Mouse (Mus musculus) neural tube, embryonic 14.5 days (tissue): ENCODE results near the gene Actr6. TPM values are rescaled to one million over a fixed set of nuclear protein-coding genes. Genes with fewer than 3 reads are reported as not detected.
"Not testable (repeated sequence)": the region's sequence is repeated elsewhere in the genome, so short reads cannot be mapped to it uniquely, and the experiment has no call there.

ENCODE experiments used
- ATAC-seq: fragments of 200-750 bp; cut with Nextera tagmentation; 2 replicates; pipeline ENCODE4 v1.8.0; 2017; ENCODE audit warnings: low read depth, mild to moderate bottlenecking, moderate TSS enrichment, moderate library complexity
- H3K27ac ChIP-seq: fragments of 300-500 bp; sonication (generic); 2 replicates; pipeline ENCODE4 v1.5.1; 2014; ENCODE audit warnings: low read depth, mild to moderate bottlenecking, control low read depth, low read length, moderate library complexity, mixed read lengths
- H3K27me3 ChIP-seq: fragments of 300-500 bp; sonication (generic); 2 replicates; pipeline ENCODE4 v1.6.1; 2014; ENCODE audit warnings: low read length; ENCODE audit not compliant: control insufficient read depth, insufficient read depth
- H3K36me3 ChIP-seq: fragments of 300-500 bp; sonication (generic); 2 replicates; pipeline ENCODE4 v1.6.1; 2014; ENCODE audit warnings: low read length, mixed read lengths; ENCODE audit not compliant: control insufficient read depth, insufficient read depth
- H3K4me1 ChIP-seq: fragments of 300-500 bp; sonication (generic); 2 replicates; pipeline ENCODE4 v1.6.1; 2014; ENCODE audit warnings: low read length; ENCODE audit not compliant: control insufficient read depth, insufficient read depth
- H3K4me2 ChIP-seq: fragments of 300-500 bp; sonication (generic); 2 replicates; pipeline ENCODE4 v1.6.1; 2014; ENCODE audit warnings: mild to moderate bottlenecking, low read depth, low read length, control low read depth
- H3K4me3 ChIP-seq: fragments of 300-500 bp; sonication (generic); 2 replicates; pipeline ENCODE4 v1.5.1; 2014; ENCODE audit warnings: low read depth, low read length, control low read depth, mixed read lengths
- H3K9ac ChIP-seq: fragments of 300-500 bp; sonication (generic); replicated peaks from 2 replicates; pipeline ENCODE4 v1.6.1; 2014; ENCODE audit warnings: low read depth, mild to moderate bottlenecking, control low read depth, low read length, mixed read lengths
- H3K9me3 ChIP-seq: fragments of 300-500 bp; sonication (generic); 2 replicates; pipeline ENCODE4 v1.6.1; 2016; ENCODE audit warnings: low read length; ENCODE audit not compliant: control insufficient read depth
- WGBS: fragments of 180-500 bp; shearing (Covaris S2); extraction: QIAGEN DNeasy Blood & Tissue Kit; methylation state at CpG from one replicate; pipeline ENCODE4 v1.1.7; 2014; 5-methylcytosine and 5-hydroxymethylcytosine counted together
- polyA plus RNA-seq: library from polyadenylated mRNA; unstranded; fragments of >200 nt; fragmentation: Nextera tagmentation; extraction: Ambion mirVana; gene quantifications from 2 replicates; pipeline ENCODE4 v1.2.1, GENCODE M21; 2014

Actr6 gene
- polyA plus RNA-seq, 1 experiment from 2014 or later, result 62.3 TPM

- ATAC-seq, result no peak
- Histone ChIP-seq H3K27ac (no peak overlapping the region), H3K4me1 (no peaks in the 10 kb centered on the region), H3K27me3 (no peaks in the 10 kb centered on the region), H3K9ac (no peak overlapping the region), H3K36me3 (no peaks in the 10 kb centered on the region), H3K9me3 (no peaks in the 10 kb centered on the region), H3K4me3 (no peak overlapping the region), H3K4me2 (no peak overlapping the region)
- 97% methylated on average over 4 of the region's 4 CpGs for WGBS
Observed at GRCm38 (mm10) chr10:89678054-89678453, 54.0 kb downstream of the Actr6 start.

DNA sequence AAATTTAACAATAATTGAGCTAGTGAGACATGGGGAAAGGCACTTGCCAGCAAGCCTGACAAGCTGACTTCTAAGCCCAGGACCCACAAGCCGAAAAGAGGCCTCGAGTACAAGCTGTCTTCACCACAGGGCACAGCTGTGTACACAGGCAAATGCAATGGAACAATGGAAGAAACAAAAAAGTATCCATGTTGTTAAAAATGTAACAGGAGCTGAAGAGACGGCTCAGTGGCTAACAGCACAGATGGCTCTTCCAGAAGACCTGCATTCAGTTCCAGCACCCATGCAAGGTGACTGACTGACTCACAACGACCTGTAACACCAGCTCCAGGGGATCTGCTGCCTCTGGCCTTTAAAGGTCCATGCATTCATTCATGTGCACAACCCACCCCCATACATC, 55.5 kb downstream of the Actr6 start:
- Histone ChIP-seq H3K9me3 (no peaks in the 10 kb centered on the region), H3K36me3 (no peaks in the 10 kb centered on the region), H3K4me2 (no peak overlapping the region), H3K9ac (no peak overlapping the region), H3K4me3 (no peak overlapping the region), H3K27me3 (no peaks in the 10 kb centered on the region), H3K27ac (no peak overlapping the region), H3K4me1 (no peaks in the 10 kb centered on the region)
- WGBS, result 57% methylated on average over 4 of the region's 4 CpGs
- ATAC-seq, result no peak

DNA sequence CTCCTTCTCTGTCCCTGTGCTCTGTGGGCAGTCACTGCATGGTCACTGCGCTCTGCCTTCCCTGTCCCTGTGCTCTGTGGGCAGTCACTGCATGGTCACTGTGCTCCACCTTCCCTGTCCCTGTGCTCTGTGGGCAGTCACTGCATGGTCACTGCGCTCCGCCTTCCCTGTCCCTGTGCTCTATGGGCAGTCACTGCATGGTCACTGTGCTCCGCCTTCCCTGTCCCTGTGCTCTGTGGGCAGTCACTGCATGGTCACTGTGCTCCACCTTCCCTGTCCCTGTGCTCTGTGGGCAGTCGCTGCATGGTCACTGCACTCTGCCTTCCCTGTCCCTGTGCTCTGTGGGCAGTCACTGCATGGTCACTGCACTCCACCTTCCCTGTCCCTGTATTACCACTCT, 61.7 kb downstream of the Actr6 start:
- WGBS, result 98% methylated on average over 5 of the region's 5 CpGs
- not testable (repeated sequence) for ATAC-seq, H3K4me3 ChIP-seq

GRCm38 (mm10) chr10:89667571-89667970, 64.5 kb downstream of the Actr6 start:
- H3K4me2 ChIP-seq, result no peak overlapping the region
- H3K4me1 ChIP-seq, result no peaks in the 10 kb centered on the region
- no peak overlapping the region for H3K27ac ChIP-seq
- no peak overlapping the region for H3K4me3 ChIP-seq
- ATAC-seq, result no peak
- no peaks in the 10 kb centered on the region for H3K27me3 ChIP-seq
- no peaks in the 10 kb centered on the region for H3K9me3 ChIP-seq
- whole genome bisulfite sequencing, result 85% methylated on average over 7 of the region's 7 CpGs
- no peak overlapping the region for H3K9ac ChIP-seq
- H3K36me3 ChIP-seq, result 0 out of 2 replicates have a peak, but pooled peaks cover 3% of the 10 kb centered on the region

More for the DNA sequence above, 61.7 kb downstream of the Actr6 start:
- H3K4me1 ChIP-seq, H3K27ac ChIP-seq, H3K27me3 ChIP-seq, H3K9me3 ChIP-seq, H3K36me3 ChIP-seq, H3K9ac ChIP-seq, H3K4me2 ChIP-seq: not testable (repeated sequence)

DNA sequence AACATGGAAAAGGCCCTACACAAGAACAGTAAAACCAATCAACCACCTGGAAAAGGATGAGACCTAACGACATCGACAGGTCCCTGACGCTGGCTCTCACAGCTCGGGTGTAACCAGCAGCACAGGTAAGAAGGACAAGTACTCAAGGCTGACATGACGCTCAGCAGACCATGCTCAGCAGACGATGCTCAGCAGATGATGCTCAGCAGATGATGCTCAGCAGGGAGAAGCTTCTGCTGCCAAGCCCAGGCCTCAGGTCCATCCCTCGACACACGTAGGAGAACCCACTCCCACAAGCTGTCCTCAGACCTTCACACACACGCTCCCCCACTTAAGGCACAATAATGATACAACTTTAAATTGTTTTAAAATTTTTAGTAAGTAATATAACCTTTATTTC, 66.4 kb downstream of the Actr6 start:
- ATAC-seq, result no peak
- no peaks in the 10 kb centered on the region for H3K9me3 ChIP-seq
- H3K27me3 ChIP-seq, result no peaks in the 10 kb centered on the region
- no peaks in the 10 kb centered on the region for H3K4me1 ChIP-seq
- no peak overlapping the region for H3K4me2 ChIP-seq
- no peak overlapping the region for H3K27ac ChIP-seq
- 90% methylated on average over 9 of the region's 9 CpGs for WGBS
- H3K9ac ChIP-seq, result no peak overlapping the region
- no peak overlapping the region for H3K4me3 ChIP-seq
- H3K36me3 ChIP-seq, result peaks cover 11% of the 10 kb centered on the region

DNA sequence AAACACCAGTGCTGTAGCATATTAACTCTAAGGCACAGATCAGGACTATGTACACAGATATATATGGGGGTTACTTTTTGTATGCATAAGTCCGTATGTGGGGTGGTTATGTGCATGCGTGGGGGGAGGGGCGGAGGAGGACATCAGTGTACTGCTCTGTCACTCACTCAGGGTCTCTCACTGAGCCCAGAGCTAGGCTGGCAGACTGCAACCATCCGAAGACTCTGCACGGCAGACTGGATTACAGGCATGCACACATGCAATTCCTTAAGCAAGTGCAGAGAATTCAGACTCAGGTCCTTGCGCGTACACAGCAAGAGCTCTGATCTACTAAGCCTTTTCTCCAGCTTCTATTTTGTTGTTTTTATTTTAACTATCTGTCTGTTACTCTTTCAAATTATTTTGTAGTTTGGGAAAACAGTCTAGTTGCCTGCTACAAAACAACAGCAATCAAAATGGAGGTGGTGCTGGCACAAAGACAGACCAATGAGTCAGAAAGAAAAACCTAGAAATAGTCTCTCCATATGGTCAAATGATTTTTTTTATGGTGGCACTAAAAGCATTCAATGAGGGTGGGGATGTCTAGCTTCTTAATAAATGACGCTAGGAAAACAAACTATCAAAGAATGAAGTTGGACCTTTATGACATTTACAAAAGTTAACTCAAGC, 67.0 kb downstream of the Actr6 start:
- Histone ChIP-seq H3K27me3 (no peaks in the 10 kb centered on the region), H3K4me1 (no peaks in the 10 kb centered on the region), H3K9ac (no peak overlapping the region), H3K4me2 (no peak overlapping the region), H3K4me3 (no peak overlapping the region), H3K9me3 (no peaks in the 10 kb centered on the region), H3K36me3 (peaks cover 11% of the 10 kb centered on the region), H3K27ac (no peak overlapping the region)
- peak; percentile 31; the same call in 1 of the 2 replicates for ATAC-seq
- WGBS, result 96% methylated on average over 8 of the region's 8 CpGs

Other genes with a start within 250 kb of the Actr6 start
- not detected in 2 replicates for gene Nr1h4, start 198.7 kb downstream of the Actr6 start, polyA plus RNA-seq
- gene Slc17a8, start 111.0 kb downstream of the Actr6 start, polyA plus RNA-seq, result 0.13 and 0.37 TPM in 2 replicates
- gene Scyl2, start 46.0 kb downstream of the Actr6 start, polyA plus RNA-seq, result 15.4 and 16.3 TPM in 2 replicates
- 42.7 and 50.4 TPM in 2 replicates for gene Uhrf1bp1l, start 12.7 kb upstream of the Actr6 start, polyA plus RNA-seq
- gene Anks1b, start 141.2 kb upstream of the Actr6 start, polyA plus RNA-seq, result 63.9 and 79.1 TPM in 2 replicates